Mouse (Mus musculus): ENCODE measurements around the gene Gm10643.

The Gm10643 gene

GRCm38 (mm10) chr8:84065037-84065436, at the start of gene Gm10643:
Gene Gm10643, minus strand, starts transcription at chr8:84065137.
- in situ Hi-C loops (cut with MboI, MseI), result no loop called here

DNA sequence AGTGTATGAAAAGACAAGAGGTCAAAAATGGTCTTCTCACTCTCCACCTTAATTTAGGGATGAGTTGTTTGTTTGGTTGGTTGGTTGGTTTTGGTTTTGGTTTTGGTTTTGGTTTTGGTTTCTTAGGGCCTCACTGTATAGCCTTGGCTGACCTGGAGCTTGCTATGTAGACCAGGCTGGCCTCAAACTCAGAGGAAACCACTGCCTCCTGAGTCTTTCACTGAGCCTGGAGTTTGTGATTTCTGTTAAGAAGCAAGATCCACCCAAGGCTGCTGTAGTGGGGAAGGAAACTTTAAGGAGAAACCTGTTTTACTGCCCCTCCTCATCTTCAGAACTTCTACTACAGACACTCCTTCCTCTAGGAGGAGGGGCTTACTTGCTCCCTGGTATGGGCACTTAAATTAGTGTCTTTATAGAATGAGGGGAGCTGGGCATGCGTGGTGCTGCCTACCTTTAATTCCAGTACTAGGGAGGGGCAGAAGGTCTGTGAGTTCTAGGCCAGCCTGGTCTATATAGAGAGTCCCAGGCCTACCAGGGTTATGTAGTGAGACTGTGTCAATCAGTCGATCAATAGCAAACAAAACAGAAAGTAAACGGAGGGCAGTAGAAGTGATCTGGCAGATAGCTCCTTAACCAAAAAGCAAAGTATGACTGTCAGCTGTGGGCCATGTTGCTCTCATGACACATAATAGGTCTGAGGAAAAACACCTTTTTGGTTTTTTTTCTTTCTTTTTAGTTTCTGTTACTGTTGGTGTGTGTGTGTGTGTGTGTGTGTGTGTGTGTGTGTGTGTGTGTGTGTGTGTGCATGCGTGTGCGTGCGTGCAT, 41.5 kb upstream of the Gm10643 start:
- in situ Hi-C loops (cut with MboI, MseI), result no loop called here

- in situ Hi-C loops (cut with MboI, MseI), result no loop called here
Measured at GRCm38 (mm10) chr8:84105676-84106075, 40.7 kb upstream of the Gm10643 start.

GRCm38 (mm10) chr8:84104697-84105609, 40.0 kb upstream of the Gm10643 start, which contains the start of gene Dcaf15:
Gene Dcaf15, minus strand, starts transcription at chr8:84104768.
- in situ Hi-C loops (cut with MboI, MseI), result no loop called here

DNA sequence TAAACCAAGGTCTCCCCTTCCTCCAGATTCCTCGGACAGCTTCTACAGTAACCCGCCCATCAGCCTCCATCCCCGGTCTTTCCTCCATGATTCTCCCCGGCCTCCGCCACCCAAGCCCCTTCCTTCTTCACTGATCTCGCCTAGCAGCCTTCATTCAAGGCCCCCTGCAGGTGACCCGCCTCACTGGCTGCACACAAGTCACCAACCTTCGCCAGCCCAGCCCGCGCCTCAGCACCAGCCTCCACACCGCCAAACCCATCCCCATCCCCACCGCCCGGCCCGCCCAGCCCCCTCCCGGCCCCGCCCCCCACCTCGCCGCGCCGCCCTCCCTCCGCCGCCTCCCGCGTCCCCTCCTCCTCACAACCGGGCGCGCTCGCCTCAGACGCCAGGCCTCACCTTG, 39.3 kb upstream of the Gm10643 start:
- in situ Hi-C loops (cut with MboI, MseI), result no loop called here

- in situ Hi-C loops (cut with MboI, MseI), result no loop called here
Measured at GRCm38 (mm10) chr8:84103601-84104000, 38.7 kb upstream of the Gm10643 start.

- in situ Hi-C loops (cut with MboI, MseI), result no loop called here
Measured at GRCm38 (mm10) chr8:84101476-84102270, 36.7 kb upstream of the Gm10643 start.

DNA sequence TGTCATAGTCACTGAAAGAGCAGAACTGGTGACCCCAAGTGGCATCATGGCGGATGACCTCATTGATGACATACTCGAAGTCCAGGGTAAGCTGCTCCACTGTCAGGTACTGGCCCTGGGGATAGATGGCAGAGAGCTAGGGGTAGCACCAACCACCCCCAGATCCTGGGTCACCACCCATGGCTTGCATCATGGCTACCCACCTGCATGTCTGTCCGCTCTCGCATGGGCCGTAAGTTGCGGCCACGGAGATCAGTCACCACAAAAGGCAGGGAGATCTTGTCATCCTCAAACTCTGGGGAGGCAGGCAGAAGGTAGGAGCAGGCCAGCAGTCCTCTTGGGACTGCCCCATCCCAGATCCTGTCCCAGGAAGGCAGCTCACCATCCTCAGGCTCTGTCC, 33.4 kb upstream of the Gm10643 start:
- in situ Hi-C loops (cut with MboI, MseI), result no loop called here

- in situ Hi-C loops (cut with MboI, MseI), result no loop called here
Measured at GRCm38 (mm10) chr8:84096061-84096460, 31.1 kb upstream of the Gm10643 start.

DNA sequence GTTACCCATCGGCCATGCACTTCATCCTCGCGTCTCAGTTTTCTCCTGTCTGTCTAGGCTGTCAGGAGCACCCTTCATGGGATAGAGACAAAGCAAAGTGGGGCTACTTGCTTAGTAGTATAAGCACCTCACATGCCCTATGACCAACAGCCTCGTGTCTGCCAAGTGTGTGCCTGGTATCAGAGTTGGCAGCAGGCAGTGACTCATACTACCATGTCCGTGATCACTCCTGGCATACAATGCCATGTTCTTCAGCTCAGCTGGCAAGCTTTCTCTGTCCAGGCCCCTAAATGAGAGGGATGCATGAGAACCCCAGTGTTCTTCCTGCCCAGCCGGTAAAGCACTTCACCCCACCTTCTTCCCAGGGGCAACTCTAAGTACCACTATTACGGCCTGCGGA, 25.6 kb upstream of the Gm10643 start:
- in situ Hi-C loops (cut with MboI, MseI), result loop anchor here (5.0 kb wide), 1 partner anchor 38 kb away; no protein-coding TSS in a partner anchor

DNA sequence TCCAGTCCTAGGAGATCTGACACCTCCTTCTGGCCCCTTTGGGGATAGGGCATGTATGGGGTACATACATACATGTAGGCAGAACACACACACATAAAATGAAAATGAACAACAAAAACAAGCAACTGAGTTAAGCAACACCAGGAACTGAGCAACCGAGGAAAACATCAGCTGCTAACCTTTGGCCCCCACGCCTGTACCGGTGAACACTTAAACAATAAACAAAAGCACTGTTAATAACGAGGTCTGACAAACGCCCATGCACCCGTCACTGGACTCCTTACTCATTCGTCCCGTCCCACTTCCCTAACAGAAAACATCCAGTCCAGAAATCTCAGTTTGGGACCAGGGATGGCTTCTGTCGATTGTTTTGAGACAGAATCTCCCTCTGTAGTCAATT, 24.3 kb upstream of the Gm10643 start:
- in situ Hi-C loops (cut with MboI, MseI), result no loop called here

DNA sequence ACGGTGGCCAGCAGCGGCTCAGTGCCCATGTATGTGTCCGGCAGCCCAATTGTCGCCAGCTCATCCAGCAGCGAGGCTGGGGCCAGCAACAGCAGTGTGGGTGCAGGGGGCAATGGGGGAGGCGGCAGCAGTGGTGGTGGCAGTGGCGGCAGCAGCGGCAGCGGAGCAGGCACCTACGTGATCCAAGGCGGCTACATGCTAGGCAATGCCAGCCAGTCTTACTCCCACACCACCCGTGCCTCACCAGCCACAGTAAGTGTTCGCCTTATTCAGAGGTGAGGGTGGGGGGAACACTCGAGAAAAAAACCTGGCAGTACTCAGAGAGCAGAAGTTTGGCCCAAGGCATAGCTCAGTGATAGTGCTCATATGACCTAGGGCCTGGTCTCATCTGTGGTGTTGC, 22.9 kb upstream of the Gm10643 start:
- in situ Hi-C loops (cut with MboI, MseI), result no loop called here

DNA sequence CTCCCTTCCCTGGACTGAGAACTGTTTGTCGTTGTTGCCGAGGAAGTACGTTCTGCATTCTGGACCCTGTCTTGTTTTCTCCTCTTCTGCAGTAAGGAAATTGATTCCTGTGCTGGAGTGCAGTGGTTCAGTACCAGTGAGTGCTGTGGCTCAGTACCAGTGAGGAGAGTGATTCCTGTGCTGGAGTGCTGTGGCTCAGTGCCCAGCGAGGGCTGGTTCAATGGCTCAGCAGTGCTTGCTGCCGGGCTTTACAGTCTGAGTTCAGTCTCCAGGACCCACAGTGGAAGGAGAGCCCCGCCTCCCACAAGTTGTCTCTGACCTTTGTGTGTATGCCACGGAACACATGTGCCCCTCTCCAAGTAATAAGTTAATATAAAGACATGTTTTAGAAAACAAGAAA, 22.2 kb upstream of the Gm10643 start:
- in situ Hi-C loops (cut with MboI, MseI), result no loop called here

GRCm38 (mm10) chr8:84084341-84085115, 19.6 kb upstream of the Gm10643 start:
- in situ Hi-C loops (cut with MboI, MseI), result no loop called here

DNA sequence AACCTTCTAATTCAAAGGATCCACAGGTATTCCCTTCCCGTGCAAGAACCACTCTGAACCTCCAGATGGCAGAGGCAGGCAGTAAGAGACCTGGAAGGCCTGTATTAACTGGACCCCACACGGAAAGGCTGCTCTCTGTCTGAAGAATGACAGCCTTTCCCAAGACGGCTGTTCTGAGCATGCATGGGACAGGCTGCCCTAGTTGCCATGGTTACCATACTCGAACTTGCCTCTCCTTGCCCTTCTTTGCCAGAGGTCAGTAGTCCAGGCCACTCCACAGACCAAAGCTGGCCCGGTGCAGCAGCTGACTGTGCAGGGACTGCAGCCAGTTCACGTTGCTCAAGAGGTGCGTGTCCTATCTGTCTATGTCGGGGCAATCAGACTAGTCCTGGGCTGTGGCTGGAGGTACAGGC, 18.9 kb upstream of the Gm10643 start:
- in situ Hi-C loops (cut with MboI, MseI), result no loop called here

GRCm38 (mm10) chr8:84079206-84079605, 14.3 kb upstream of the Gm10643 start:
- in situ Hi-C loops (cut with MboI, MseI), result no loop called here

DNA sequence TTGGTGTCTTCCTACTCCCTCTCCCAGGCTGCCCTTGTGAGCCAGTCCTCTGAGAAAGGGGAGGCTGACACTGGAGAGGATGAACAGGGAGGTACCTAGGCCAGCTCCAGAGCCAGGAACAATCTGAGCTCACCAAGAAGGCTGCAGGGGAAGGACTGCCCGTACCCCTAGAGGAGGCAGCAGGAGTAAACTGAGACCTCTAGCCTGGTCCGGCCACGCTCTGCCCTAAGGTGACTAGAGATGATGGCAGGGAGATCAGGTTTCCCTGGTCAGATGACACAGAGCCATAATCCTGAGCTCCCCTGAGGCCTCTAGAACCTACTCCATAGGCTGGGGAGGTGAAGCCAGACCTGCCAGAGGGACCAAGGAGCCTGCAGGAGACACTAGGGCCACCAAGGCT, 11.9 kb upstream of the Gm10643 start:
- in situ Hi-C loops (cut with MboI, MseI), result no loop called here

- in situ Hi-C loops (cut with MboI, MseI), result no loop called here
Measured at GRCm38 (mm10) chr8:84076412-84076811, 11.5 kb upstream of the Gm10643 start.

GRCm38 (mm10) chr8:84073230-84073976, 8.5 kb upstream of the Gm10643 start:
- in situ Hi-C loops (cut with MboI, MseI), result no loop called here

DNA sequence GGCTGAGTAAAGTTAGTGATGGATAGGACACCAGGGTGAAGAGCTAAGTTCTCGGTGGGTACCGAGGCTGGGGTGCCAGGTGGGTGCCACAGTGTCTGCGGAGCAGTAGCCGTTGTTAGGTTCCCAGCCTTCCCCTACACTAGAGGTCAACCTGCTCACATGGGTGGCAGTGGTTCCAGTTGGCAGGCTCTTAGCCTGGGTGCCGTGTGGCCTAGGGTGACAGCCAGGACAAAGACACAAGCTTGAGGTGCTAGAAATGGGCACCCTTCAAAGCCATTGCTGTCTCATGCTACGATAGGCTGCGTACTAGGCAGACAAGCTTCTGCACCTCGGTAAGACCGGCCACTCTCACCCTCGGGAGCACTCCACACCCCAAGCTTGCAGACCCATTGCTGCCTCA, 7.4 kb upstream of the Gm10643 start:
- in situ Hi-C loops (cut with MboI, MseI), result no loop called here
